Mouse (Mus musculus) gastrocnemius, postnatal 36 days (tissue): ENCODE results near the gene Lactb. TPM values are rescaled to one million over a fixed set of nuclear protein-coding genes. Genes with fewer than 3 reads are reported as not detected.

Source experiments
- DNase-seq, 2 experiments: peaks; one replicate each; pipeline ENCODE4 v3.0.0; 2022
- intact Hi-C: fragments of 180-260 bp; cut with DNase I; formaldehyde crosslinking; loops from one replicate; pipeline ENCODE4 v1.15.1; 2025
- total RNA-seq, 2 experiments: library from RNA; stranded (reverse); gene quantifications; 2 replicates each; pipeline ENCODE4 v1.2.3; 2021

Lactb gene
- total RNA-seq, 2 experiments from 2014 or later, result 20.8 to 22.1 TPM

DNA sequence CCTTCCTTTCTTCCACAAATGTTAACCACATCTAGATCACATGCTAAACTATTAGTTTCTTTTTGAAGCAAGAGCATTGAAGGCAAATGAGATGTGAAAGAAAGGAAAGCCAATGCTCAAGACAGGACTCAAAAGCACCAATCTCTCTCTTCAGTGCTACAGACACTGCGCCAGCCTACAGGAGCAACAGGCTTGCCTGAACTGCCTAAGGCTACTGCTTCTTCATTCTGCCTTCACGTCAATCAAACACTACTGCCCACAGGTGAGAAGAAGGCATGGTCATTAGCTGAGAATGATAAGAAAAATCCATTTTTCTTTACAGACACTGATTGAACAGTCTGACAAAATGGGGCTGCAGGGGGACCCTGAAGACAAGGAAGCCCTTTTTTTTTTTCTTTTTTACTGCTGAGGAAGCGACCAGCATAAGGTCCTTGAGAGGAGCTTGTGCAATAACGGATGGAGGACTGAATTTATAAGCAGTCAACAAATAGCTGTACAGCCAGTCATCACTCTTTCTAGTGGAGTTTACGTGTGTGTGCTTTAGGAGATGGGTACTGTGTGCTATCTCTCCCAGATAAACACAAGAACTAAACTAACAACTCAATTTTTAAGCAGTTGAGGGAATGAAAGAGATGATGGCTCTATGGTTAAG, 67.4 kb downstream of the Lactb start:
- DNase-seq, result no peak
- intact Hi-C loops, result no loop called here

DNA sequence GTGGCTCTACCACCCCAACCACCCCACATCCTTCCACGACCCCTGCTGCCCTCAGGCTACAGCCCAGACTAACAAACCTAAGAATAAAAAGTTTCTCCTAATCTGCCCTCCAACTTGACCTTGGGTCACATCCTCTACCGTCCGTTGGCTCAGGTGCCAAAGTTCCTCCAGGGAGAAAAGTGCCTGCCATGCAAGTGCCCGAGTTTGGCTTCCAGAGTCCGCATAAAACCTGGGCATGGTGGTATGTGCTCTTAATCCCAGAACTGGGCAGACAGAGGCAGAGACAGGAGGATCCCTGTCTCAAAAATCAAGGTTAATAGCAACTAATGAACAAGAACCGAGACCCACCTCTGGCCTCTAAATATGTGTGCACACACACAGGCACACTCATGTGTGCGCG, 68.2 kb downstream of the Lactb start:
- no peak for DNase-seq

DNA sequence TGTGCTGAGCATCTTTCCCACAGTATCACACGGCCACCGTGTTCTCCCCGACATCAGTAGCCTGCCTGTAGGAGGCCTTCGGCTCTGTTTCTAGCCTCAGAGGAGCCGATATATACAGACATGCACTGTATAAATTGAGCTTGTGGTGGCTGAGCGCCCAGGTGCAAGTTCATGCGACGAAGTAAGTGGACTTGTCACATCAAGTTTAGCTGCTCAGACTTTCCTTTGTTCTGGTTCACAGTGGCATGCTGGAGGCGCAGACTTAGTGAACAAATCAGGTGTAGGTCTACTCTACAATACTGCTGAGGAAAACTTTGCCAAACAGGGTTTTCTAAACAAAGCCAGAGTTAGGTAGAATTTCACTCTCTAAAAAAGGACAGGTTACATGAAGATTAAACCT, 69.3 kb downstream of the Lactb start:
- intact Hi-C loops, result no loop called here
- DNase-seq, result no peak

More for the DNA sequence above, 68.2 kb downstream of the Lactb start:
- intact Hi-C loops, result no loop called here

Other genes starting within 250 kb of the Lactb start
- 1 to 10 TPM; 1.9 to 2.0 TPM for gene Aph1b, start 180.0 kb downstream of the Lactb start, total RNA-seq
- gene Gm10647, start 178.4 kb downstream of the Lactb start, total RNA-seq, result not detected
- gene Aph1c, start 140.8 kb downstream of the Lactb start, total RNA-seq, result under 1 TPM; 0.33 to 0.44 TPM
- 1 to 10 TPM; 5.0 to 5.5 TPM for gene Rab8b, start 55.8 kb downstream of the Lactb start, total RNA-seq
- 100 to 1,000 TPM; 170 to 203 TPM for gene Rps27l, start 29.4 kb downstream of the Lactb start, total RNA-seq
- over 10,000 TPM; 26,294 to 27,735 TPM for gene Tpm1, start 73.9 kb upstream of the Lactb start, total RNA-seq